Mouse (Mus musculus): ENCODE measurements at regions not wholly inside any gene's neighbourhood (a gene's known extent, or its start where the extent isn't known, plus 50 kb on each side); places are given as distances from the start of the nearest gene placed in this dataset.

GRCm38 (mm10) chr11:44103188-44103840 lies 202.3 kb upstream of the Adra1b start:
- DNase-seq (ENCODE audit: low spot score), result peak; percentile 57
- Histone ChIP-seq H3K9ac (replicated peaks; ENCODE audit: low read length, poor library complexity, severe bottlenecking) (no peak overlapping the region), H3K36me3 (ENCODE audit: insufficient read depth, low read length) (no peaks in the 10 kb centered on the region), H3K4me3 (ENCODE audit: low read depth, low read length) (no peak overlapping the region), H3K27me3 (ENCODE audit: insufficient read depth, low read length) (no peaks in the 10 kb centered on the region), H3K4me1 (ENCODE audit: insufficient read depth, low read length) (no peaks in the 10 kb centered on the region), H3K27ac (ENCODE audit: low read depth, low read length) (no peak overlapping the region), H3K4me2 (ENCODE audit: low read depth, low read length, poor library complexity, severe bottlenecking) (no peak overlapping the region), H3K9me3 (ENCODE audit: low read length) (no peaks in the 10 kb centered on the region)
- peak; percentile 45 for TF ChIP-seq CTCF (IDR thresholded peaks at IDR 0.05)
- WGBS, result 69% methylated on average over 5 of the region's 5 CpGs
- no peak for ATAC-seq (ENCODE audit: low FRiP score)

- H3K4me3 ChIP-seq (ENCODE audit: low read depth, low read length), result no peak overlapping the region
- H3K4me1 ChIP-seq (ENCODE audit: insufficient read depth, low read length), result no peaks in the 10 kb centered on the region
- no peak overlapping the region for H3K4me2 ChIP-seq (ENCODE audit: low read depth, low read length, poor library complexity, severe bottlenecking)
- no peak for TF ChIP-seq CTCF (IDR thresholded peaks at IDR 0.05)
- no peaks in the 10 kb centered on the region for H3K36me3 ChIP-seq (ENCODE audit: insufficient read depth, low read length)
- no peaks in the 10 kb centered on the region for H3K9me3 ChIP-seq (ENCODE audit: low read length)
- H3K9ac ChIP-seq (replicated peaks; ENCODE audit: low read length, poor library complexity, severe bottlenecking), result no peak overlapping the region
- no peak overlapping the region for H3K27ac ChIP-seq (ENCODE audit: low read depth, low read length)
- ATAC-seq (ENCODE audit: low FRiP score) (peak; percentile 66; the same call in 1 of the 2 replicates), DNase-seq (ENCODE audit: low spot score) (peak; percentile 93)
- H3K27me3 ChIP-seq (ENCODE audit: insufficient read depth, low read length), result no peaks in the 10 kb centered on the region
These were observed 202.8 kb upstream of the Adra1b start for GRCm38 (mm10) chr11:44103841-44104191.

- H3K27ac ChIP-seq (ENCODE audit: low read depth, low read length), result no peak overlapping the region
- H3K4me3 ChIP-seq (ENCODE audit: low read depth, low read length), result no peak overlapping the region
- ATAC-seq (ENCODE audit: low FRiP score) (no peak), DNase-seq (ENCODE audit: low spot score) (no peak)
- WGBS, result 70% methylated on average over 1 of the region's 1 CpGs
- no peak overlapping the region for H3K4me2 ChIP-seq (ENCODE audit: low read depth, low read length, poor library complexity, severe bottlenecking)
- no peaks in the 10 kb centered on the region for H3K4me1 ChIP-seq (ENCODE audit: insufficient read depth, low read length)
- TF ChIP-seq CTCF (IDR thresholded peaks at IDR 0.05), result no peak
- H3K9me3 ChIP-seq (ENCODE audit: low read length), result no peaks in the 10 kb centered on the region
- no peak overlapping the region for H3K9ac ChIP-seq (replicated peaks; ENCODE audit: low read length, poor library complexity, severe bottlenecking)
- H3K27me3 ChIP-seq (ENCODE audit: insufficient read depth, low read length), result no peaks in the 10 kb centered on the region
- H3K36me3 ChIP-seq (ENCODE audit: insufficient read depth, low read length), result no peaks in the 10 kb centered on the region
These were observed 205.2 kb upstream of the Adra1b start for GRCm38 (mm10) chr11:44106231-44106630.

- TF ChIP-seq CTCF (IDR thresholded peaks at IDR 0.05), result no peak
- ATAC-seq (ENCODE audit: low FRiP score) (no peak), DNase-seq (ENCODE audit: low spot score) (no peak)
- Histone ChIP-seq H3K9me3 (ENCODE audit: low read length) (no peaks in the 10 kb centered on the region), H3K4me3 (ENCODE audit: low read depth, low read length) (no peak overlapping the region), H3K9ac (replicated peaks; ENCODE audit: low read length, poor library complexity, severe bottlenecking) (no peak overlapping the region), H3K4me2 (ENCODE audit: low read depth, low read length, poor library complexity, severe bottlenecking) (no peak overlapping the region), H3K36me3 (ENCODE audit: insufficient read depth, low read length) (no peaks in the 10 kb centered on the region), H3K27ac (ENCODE audit: low read depth, low read length) (no peak overlapping the region), H3K4me1 (ENCODE audit: insufficient read depth, low read length) (no peaks in the 10 kb centered on the region), H3K27me3 (ENCODE audit: insufficient read depth, low read length) (no peaks in the 10 kb centered on the region)
- 36% methylated on average over 5 of the region's 5 CpGs for WGBS
These were observed 210.5 kb upstream of the Adra1b start for GRCm38 (mm10) chr11:44111525-44111924.

GRCm38 (mm10) chr11:44127088-44127487 lies 226.1 kb upstream of the Adra1b start:
- ATAC-seq (ENCODE audit: low FRiP score), result peak; percentile 44
- no peaks in the 10 kb centered on the region for H3K27me3 ChIP-seq (ENCODE audit: insufficient read depth, low read length)
- TF ChIP-seq CTCF (IDR thresholded peaks at IDR 0.05), result no peak

GRCm38 (mm10) chr11:44128481-44128880 lies 227.5 kb upstream of the Adra1b start:
- Histone ChIP-seq H3K4me2 (ENCODE audit: low read depth, low read length, poor library complexity, severe bottlenecking) (no peak overlapping the region), H3K27me3 (ENCODE audit: insufficient read depth, low read length) (no peaks in the 10 kb centered on the region), H3K27ac (ENCODE audit: low read depth, low read length) (no peak overlapping the region), H3K4me1 (ENCODE audit: insufficient read depth, low read length) (0 out of 2 replicates have a peak, but pooled peaks cover 2% of the 10 kb centered on the region), H3K4me3 (ENCODE audit: low read depth, low read length) (no peak overlapping the region), H3K36me3 (ENCODE audit: insufficient read depth, low read length) (no peaks in the 10 kb centered on the region), H3K9ac (replicated peaks; ENCODE audit: low read length, poor library complexity, severe bottlenecking) (no peak overlapping the region), H3K9me3 (ENCODE audit: low read length) (no peaks in the 10 kb centered on the region)
- no peak for TF ChIP-seq CTCF (IDR thresholded peaks at IDR 0.05)
- WGBS, result 93% methylated on average over 6 of the region's 6 CpGs
- no peak for ATAC-seq (ENCODE audit: low FRiP score)
- no peak for DNase-seq (ENCODE audit: low spot score)

More at GRCm38 (mm10) chr11:44127088-44127487, 226.1 kb upstream of the Adra1b start:
- peak; percentile 24 for DNase-seq (ENCODE audit: low spot score)
- H3K9ac ChIP-seq (replicated peaks; ENCODE audit: low read length, poor library complexity, severe bottlenecking), result no peak overlapping the region; the same call in 1 of the 2 replicates
- WGBS, result 44% methylated on average over 9 of the region's 9 CpGs
- no peak overlapping the region for H3K4me2 ChIP-seq (ENCODE audit: low read depth, low read length, poor library complexity, severe bottlenecking)
- no peak overlapping the region for H3K4me3 ChIP-seq (ENCODE audit: low read depth, low read length)
- 0 out of 2 replicates have a peak, but pooled peaks cover 2% of the 10 kb centered on the region for H3K4me1 ChIP-seq (ENCODE audit: insufficient read depth, low read length)
- no peak overlapping the region for H3K27ac ChIP-seq (ENCODE audit: low read depth, low read length)
- no peaks in the 10 kb centered on the region for H3K9me3 ChIP-seq (ENCODE audit: low read length)
- no peaks in the 10 kb centered on the region for H3K36me3 ChIP-seq (ENCODE audit: insufficient read depth, low read length)
